Mouse (Mus musculus) hindlimb bud, embryonic 11.5 days (tissue): ENCODE data around the gene Zfyve21.

Source experiments
- DNase-seq: peaks from one replicate; pipeline ENCODE4 v3.0.0-alpha.2; 2012; ENCODE audit warnings: low read depth, low spot score; ENCODE audit errors: extremely low spot score

Zfyve21 gene

DNA sequence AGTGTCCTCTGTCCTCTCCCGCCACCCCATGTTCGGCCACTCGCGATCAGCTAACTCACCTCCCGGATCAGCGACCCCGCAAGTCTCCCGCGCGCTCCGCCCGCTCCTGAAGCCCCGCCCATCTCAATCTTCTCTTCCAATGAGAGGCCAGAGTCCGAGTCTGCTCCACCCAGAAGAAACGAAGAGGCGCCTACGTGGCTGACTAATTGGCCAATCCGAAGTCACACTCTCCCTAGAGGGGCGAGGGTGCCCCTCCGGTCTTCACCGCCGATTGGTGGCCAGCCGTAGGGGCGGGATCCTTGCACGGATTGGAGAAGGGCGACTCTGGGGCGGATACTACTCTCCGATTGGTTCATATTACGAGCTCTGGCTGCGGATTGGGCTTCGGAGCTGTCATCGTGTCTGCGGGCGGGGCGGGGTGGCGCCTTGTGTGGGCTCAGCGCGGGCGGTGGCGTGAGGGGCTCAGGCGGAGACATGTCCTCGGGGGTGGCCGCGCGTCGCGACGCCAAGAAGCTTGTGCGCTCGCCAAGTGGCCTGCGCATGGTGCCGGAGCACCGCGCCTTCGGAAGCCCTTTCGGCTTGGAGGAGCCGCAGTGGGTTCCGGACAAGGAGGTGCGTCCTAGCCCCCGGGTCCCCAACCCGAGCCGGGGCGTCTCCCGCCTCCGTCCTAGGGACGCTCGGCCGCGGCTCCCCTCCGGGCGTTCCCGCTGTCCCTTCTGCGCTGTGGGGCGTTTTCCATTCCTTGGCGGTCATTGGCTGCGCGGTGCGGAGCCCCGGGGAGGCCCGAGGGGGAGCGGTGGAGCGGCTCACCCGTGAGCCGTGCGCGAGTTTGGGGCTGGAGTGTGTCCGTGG lies at the start of gene Zfyve21, which contains the start of gene Xrcc3:
Zfyve21 (plus strand) TSS at position 405 of the 852 bp plus-strand sequence.
Xrcc3 (minus strand) TSS at position 108 of the 852 bp plus-strand sequence.
- peak; percentile 92 for DNase-seq

DNA sequence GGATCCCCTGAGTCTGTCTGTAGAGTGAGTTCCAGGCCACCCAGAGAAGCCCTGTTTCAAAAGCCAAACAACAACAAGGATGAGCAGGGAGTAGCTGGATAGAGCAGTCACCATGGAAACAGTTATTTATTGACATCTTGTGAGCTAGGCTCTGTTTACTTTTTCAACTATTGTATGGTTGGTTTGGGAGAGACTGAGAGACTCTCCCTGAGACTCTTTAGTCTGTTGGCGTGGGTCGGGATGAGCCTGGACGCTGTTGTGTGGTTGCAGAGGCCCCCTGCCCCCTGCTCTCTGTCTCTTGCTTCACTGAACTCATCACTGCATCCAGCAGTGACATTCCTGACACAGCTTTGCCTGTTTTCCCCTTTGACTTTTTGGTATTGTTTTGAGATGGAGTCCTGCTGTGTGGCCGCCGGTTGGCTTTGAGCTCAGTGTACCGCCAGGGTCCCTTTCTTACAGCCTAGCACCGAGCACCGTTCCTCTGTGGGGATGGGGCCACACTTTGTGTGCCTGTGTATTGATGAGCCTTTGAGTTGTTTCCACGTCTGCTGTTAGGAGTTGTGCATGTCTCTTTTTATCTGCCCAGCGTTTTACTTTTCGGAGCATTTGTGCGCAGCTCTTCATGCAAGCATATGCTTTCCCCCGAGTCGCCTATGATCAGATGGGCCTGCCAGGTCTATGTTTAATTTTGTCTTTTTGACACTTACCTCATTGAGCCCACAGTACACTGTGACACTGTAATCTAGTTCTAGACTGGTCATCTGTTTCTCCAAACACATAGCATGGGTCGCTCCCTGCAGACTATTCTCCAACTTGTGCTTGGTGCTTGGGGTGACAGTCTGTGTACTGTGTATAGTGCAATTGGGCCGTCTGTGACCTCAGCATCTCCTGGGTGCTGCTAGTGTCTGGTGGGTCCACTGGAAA lies 47.4 kb upstream of the Zfyve21 start:
- no peak for DNase-seq

- no peak for DNase-seq
These were observed 45.5 kb upstream of the Zfyve21 start for GRCm38 (mm10) chr12:111768322-111768928.

- DNase-seq = no peak
These were observed 44.7 kb upstream of the Zfyve21 start for GRCm38 (mm10) chr12:111769306-111769705.

DNA sequence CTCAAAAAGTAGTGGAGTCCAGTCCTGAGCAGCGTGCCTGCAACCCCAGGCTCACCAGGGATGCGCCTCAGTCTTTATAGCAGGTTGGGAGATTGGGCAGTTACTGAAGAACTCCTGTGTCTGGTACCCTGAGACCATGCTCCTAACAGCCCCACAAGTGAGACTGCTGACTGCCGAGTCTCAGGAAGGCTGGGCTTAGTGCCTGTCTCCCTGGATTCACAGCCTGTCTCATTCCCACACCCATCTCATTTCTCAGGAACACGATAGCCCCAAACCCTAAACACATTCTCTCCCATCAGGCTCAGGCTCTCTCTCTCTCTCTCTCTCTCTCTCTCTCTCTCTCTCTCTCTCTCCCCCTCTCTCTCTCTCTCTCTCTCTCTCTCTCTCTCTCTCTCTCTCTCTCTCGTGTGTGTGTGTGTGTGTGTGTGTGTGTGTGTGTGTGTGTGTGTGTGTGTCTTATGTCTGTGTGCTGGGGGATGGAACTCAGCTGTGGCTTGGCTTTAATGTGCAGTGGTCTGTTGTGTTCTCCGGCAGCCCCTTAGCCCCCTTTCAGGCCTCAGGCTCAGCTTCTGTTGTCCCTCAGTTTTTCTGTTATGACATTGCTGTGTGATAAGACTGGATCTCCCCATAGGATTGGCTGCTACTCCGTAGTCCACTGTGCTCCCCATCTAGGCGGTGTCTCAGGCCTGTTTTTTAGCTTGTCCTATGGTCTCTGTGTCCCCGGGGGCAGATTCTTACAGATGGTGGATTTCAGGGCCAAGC lies 44.0 kb upstream of the Zfyve21 start:
- no peak for DNase-seq

- no peak for DNase-seq
These were observed 43.3 kb upstream of the Zfyve21 start for GRCm38 (mm10) chr12:111770651-111771050.

- no peak for DNase-seq
These were observed 39.8 kb upstream of the Zfyve21 start for GRCm38 (mm10) chr12:111774156-111774555.

DNA sequence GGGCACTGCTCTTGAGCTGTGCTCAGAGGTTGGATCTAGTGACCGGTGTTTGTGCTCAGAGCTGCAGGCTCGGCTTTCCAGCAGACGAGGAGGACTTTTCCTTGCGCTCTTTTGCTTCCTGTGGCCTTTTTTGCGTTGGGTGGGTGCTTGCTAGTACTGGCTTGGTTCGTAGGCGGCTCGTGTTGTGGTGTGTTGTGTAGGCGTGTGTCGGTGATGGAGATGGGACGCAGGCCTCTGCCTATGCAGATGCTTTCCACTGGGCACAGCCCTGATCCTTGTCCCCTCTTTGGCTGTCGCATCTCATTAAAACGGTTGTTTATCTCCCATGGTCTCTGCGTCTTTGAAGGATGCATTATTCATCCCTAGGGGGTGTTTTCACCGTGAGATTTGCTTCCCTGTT lies 39.1 kb upstream of the Zfyve21 start:
- no peak for DNase-seq

DNA sequence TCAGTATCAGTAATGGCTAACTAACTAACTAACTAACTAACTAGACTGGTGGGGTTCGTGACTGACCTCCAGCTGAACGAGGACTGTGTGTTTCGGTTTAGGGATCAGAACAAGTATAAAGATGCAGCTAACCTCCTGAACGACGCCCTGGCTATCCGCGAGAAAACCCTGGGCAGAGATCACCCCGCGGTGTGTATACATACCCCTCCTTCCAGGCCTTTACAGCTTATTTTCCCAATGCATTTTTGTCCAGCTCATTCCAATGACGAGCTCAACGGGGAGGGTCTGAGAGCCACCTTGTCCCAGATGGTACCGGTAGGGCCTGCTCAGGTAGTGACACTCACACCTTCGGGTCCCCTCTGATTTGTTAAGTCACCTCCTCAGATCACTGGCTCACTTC lies 36.1 kb upstream of the Zfyve21 start:
- no peak for DNase-seq

GRCm38 (mm10) chr12:111779544-111779943 lies 34.4 kb upstream of the Zfyve21 start:
- DNase-seq = no peak

GRCm38 (mm10) chr12:111785174-111785573 lies 28.8 kb upstream of the Zfyve21 start:
- no peak for DNase-seq

DNA sequence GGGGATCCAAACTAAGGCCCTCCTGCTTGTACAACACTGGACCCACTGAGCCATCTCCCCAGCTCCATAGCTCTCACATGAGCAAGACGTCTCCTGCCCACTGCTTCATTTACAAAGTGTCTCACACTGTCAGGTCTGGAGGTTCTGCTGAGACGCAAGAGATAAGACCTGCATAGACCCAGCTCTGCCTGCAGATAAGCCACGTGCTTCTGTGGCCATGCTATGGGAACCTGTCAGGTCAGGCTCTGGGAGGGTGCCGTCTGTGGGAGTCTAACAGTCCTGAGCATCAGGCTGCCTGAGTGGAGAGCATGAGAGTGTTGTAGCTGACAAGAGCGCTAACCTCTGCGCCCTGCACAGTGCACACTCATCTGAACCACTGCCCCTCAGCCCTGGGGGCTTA lies 27.0 kb upstream of the Zfyve21 start:
- DNase-seq = no peak

DNA sequence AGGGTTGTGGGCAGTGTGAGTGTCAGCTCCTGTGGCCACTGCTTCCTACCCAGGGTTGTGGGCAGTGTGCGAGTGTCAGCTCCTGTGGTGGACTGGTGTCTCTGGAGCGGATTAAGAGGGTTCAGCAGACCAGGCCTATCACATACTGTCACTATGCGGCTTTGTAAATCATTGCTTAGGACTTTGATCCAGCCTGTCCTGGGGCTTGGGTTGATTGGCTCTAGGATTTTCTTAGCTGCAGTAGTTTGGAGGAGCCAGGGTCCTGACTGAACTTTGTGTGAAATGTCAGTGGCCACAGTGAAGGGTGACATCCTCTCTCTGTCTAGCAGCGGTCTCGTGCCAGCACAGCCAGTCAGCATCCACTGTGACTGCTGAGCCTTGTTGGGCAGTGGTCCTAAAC lies 23.9 kb upstream of the Zfyve21 start:
- DNase-seq = no peak

GRCm38 (mm10) chr12:111790631-111791030 lies 23.3 kb upstream of the Zfyve21 start:
- DNase-seq = no peak

- no peak for DNase-seq
These were observed 22.4 kb upstream of the Zfyve21 start for GRCm38 (mm10) chr12:111791474-111792104.

GRCm38 (mm10) chr12:111794102-111794501 lies 19.9 kb upstream of the Zfyve21 start:
- no peak for DNase-seq

DNA sequence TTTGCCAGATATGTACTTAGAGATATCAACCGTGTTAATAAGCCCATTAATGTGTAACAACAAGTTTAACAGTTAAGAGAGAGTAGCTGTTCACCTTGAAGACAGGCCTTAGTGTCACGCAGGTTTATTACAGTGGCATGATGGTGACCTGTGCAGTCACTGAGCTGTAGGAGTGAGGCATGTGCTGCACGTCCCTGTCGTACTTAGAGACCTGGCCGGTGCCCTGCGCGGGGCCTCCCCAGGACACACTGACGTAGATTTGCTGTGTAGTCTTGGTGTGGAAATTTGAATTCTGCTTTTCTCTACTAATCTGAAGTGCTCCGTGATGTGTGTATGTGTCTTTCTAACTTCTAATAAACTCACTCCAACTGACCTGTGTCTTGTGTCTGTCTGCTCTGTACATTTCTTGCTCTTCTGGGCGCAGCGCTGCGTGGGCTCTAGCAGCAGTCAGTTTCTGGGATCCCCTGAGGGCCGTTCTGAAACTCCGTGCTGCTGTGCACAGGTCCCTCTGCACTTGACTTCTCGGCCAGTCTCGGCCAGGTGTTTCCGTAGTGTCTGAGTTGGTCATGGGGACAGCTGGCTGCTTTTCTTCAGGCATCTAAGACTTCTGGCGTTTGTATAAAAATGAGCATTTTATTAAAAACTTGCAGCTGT lies 19.3 kb upstream of the Zfyve21 start:
- DNase-seq = no peak

DNA sequence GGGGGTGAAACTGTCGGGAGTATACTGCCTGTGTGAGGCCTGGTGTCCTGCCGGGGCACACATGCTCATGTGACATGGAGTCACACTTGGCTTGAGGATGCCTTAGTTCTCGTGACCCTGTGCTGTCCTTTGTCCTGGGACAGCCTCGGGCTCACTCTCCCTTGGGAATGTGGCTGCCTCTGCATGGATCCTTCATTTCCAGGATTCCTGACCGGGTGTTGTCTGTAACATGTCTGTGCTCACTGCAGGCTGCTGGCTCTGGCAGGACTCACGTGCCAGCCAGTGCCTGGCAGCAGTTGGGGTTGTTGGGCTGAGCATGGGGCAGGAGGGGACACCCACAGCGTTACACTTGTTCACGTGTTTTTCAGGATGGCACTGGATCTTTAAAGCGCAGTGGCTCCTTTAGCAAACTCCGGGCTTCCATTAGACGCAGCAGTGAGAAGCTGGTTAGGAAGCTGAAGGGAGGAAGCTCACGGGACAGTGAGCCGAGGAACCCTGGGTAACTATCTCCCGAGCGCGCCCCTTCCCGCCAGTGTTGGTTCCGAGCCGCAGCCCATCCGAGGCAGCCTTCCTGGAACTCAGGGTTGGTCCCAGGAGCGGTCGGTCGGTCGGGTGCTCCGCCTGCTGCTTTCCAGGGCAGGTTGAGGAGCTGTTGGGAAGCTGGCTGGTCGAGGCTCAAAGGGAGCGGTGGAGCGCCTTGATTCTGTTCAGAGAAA lies 18.6 kb upstream of the Zfyve21 start:
- no peak for DNase-seq

- DNase-seq = no peak
These were observed 16.7 kb upstream of the Zfyve21 start for GRCm38 (mm10) chr12:111797251-111797650.
